Mouse (Mus musculus) heart, embryonic 15.5 days (tissue): ENCODE results near the gene Ube2l6. TPM values are rescaled to one million over a fixed set of nuclear protein-coding genes. Genes with fewer than 3 reads are reported as not detected.

Source experiments
- ATAC-seq: fragments of 200-750 bp; cut with Nextera tagmentation; replicated peaks from 2 replicates; pipeline ENCODE4 v1.8.0; 2017; ENCODE audit warnings: low read depth, moderate TSS enrichment; ENCODE audit not compliant: insufficient number of reproducible peaks, insufficient read depth, low FRiP score
- H3K27ac ChIP-seq: fragments of 300-500 bp; sonication (generic); 2 replicates; pipeline ENCODE4 v1.5.1; 2015; ENCODE audit warnings: mild to moderate bottlenecking, inconsistent platforms
- H3K27me3 ChIP-seq: fragments of 300-500 bp; sonication (generic); 2 replicates; pipeline ENCODE4 v1.6.1; 2015; ENCODE audit warnings: inconsistent platforms
- H3K36me3 ChIP-seq: fragments of 300-500 bp; sonication (generic); 2 replicates; pipeline ENCODE4 v1.6.1; 2015; ENCODE audit warnings: mild to moderate bottlenecking, inconsistent platforms
- H3K4me1 ChIP-seq: fragments of 300-500 bp; sonication (generic); replicated peaks from 2 replicates; pipeline ENCODE4 v1.6.1; 2015; ENCODE audit warnings: inconsistent platforms
- H3K4me2 ChIP-seq: fragments of 300-500 bp; sonication (generic); 2 replicates; pipeline ENCODE4 v1.6.1; 2015; ENCODE audit warnings: inconsistent platforms, mild to moderate bottlenecking, moderate library complexity
- H3K4me3 ChIP-seq: fragments of 300-500 bp; sonication (generic); 2 replicates; pipeline ENCODE4 v1.5.1; 2015; ENCODE audit warnings: mild to moderate bottlenecking, inconsistent platforms
- H3K9ac ChIP-seq: fragments of 300-500 bp; sonication (generic); 2 replicates; pipeline ENCODE4 v1.6.1; 2015; ENCODE audit warnings: mild to moderate bottlenecking, inconsistent platforms
- H3K9me3 ChIP-seq: fragments of 300-500 bp; sonication (generic); replicated peaks from 2 replicates; pipeline ENCODE4 v1.6.1; 2016; ENCODE audit warnings: inconsistent platforms
- WGBS: fragments of 180-500 bp; shearing (Covaris S2); methylation state at CpG from one replicate; pipeline ENCODE4 v1.1.7; 2015; ENCODE audit warnings: mixed read lengths; 5-methylcytosine and 5-hydroxymethylcytosine counted together
- polyA plus RNA-seq: library from polyadenylated mRNA; unstranded; fragments of >200 nt; fragmentation: Nextera tagmentation; extraction: Ambion mirVana; gene quantifications from 2 replicates; pipeline ENCODE4 v1.2.1, GENCODE M21; 2015

Gene Ube2l6
- polyA plus RNA-seq, 1 experiment from 2014 or later, result 128 TPM

GRCm38 (mm10) chr2:84773195-84773594 lies 25.4 kb upstream of the Ube2l6 start:
- Histone ChIP-seq H3K4me3 (no peak overlapping the region), H3K9me3 (no peaks in the 10 kb centered on the region), H3K4me1 (peaks cover 5% of the 10 kb centered on the region), H3K36me3 (no peaks in the 10 kb centered on the region), H3K27ac (no peak overlapping the region), H3K9ac (no peak overlapping the region), H3K27me3 (0 out of 2 replicates have a peak, but pooled peaks cover 6% of the 10 kb centered on the region), H3K4me2 (no peak overlapping the region)
- ATAC-seq, result no peak
- WGBS, result 74% methylated on average over 5 of the region's 5 CpGs

GRCm38 (mm10) chr2:84774751-84775150 lies 23.9 kb upstream of the Ube2l6 start:
- peak; percentile 83 for ATAC-seq
- WGBS, result 8% methylated on average over 15 of the region's 15 CpGs
- Histone ChIP-seq H3K9ac (peak overlapping the region; percentile 25), H3K9me3 (no peaks in the 10 kb centered on the region), H3K27ac (peak overlapping the region; percentile 33; the same call in 1 of the 2 replicates), H3K4me3 (peak overlapping the region; percentile 35), H3K27me3 (0 out of 2 replicates have a peak, but pooled peaks cover 6% of the 10 kb centered on the region), H3K4me1 (peaks cover 5% of the 10 kb centered on the region), H3K4me2 (peak overlapping the region; percentile 58), H3K36me3 (no peaks in the 10 kb centered on the region)

GRCm38 (mm10) chr2:84775241-84775640 lies 23.4 kb upstream of the Ube2l6 start, which contains the start of gene Serping1:
TSS of gene Serping1 (minus strand) at chr2:84775444.
- ATAC-seq, result peak; percentile 22; the same call in 1 of the 2 replicates
- Histone ChIP-seq H3K27ac (peak within 1 kb of the TSS; percentile 33; the same call in 1 of the 2 replicates), H3K36me3 (no peaks in the 10 kb centered on the region)

GRCm38 (mm10) chr2:84775665-84776064 lies 23.0 kb upstream of the Ube2l6 start:
- Histone ChIP-seq H3K27ac (peak overlapping the region; percentile 15; the same call in 1 of the 2 replicates), H3K36me3 (no peaks in the 10 kb centered on the region), H3K9me3 (no peaks in the 10 kb centered on the region), H3K4me2 (no peak overlapping the region), H3K9ac (no peak overlapping the region), H3K4me3 (no peak overlapping the region), H3K27me3 (0 out of 2 replicates have a peak, but pooled peaks cover 6% of the 10 kb centered on the region), H3K4me1 (peaks cover 5% of the 10 kb centered on the region)
- ATAC-seq, result no peak
- 73% methylated on average over 6 of the region's 6 CpGs for WGBS

More at GRCm38 (mm10) chr2:84775241-84775640, 23.4 kb upstream of the Ube2l6 start, which contains the start of gene Serping1:
- 65% methylated on average over 9 of the region's 9 CpGs for WGBS
- Histone ChIP-seq H3K4me3 (peak within 1 kb of the TSS; percentile 35), H3K4me2 (peak within 1 kb of the TSS; percentile 58), H3K27me3 (0 out of 2 replicates have a peak, but pooled peaks cover 6% of the 10 kb centered on the region), H3K4me1 (peaks cover 5% of the 10 kb centered on the region), H3K9ac (peak within 1 kb of the TSS; percentile 25), H3K9me3 (no peaks in the 10 kb centered on the region)

- H3K27me3 ChIP-seq, result 0 out of 2 replicates have a peak, but pooled peaks cover 3% of the 10 kb centered on the region
- no peak overlapping the region for H3K27ac ChIP-seq
- no peak for ATAC-seq
- H3K36me3 ChIP-seq, result no peaks in the 10 kb centered on the region
- H3K4me1 ChIP-seq, result peaks cover 5% of the 10 kb centered on the region
- H3K9ac ChIP-seq, result no peak overlapping the region
- H3K4me3 ChIP-seq, result no peak overlapping the region
- H3K9me3 ChIP-seq, result no peaks in the 10 kb centered on the region
- 54% methylated on average over 3 of the region's 3 CpGs for WGBS
- no peak overlapping the region for H3K4me2 ChIP-seq
Observed at GRCm38 (mm10) chr2:84777706-84778105, 20.9 kb upstream of the Ube2l6 start.

GRCm38 (mm10) chr2:84779210-84779609 lies 19.4 kb upstream of the Ube2l6 start:
- WGBS, result 56% methylated on average over 6 of the region's 6 CpGs
- Histone ChIP-seq H3K27me3 (0 out of 2 replicates have a peak, but pooled peaks cover 3% of the 10 kb centered on the region), H3K9me3 (no peaks in the 10 kb centered on the region), H3K9ac (no peak overlapping the region), H3K36me3 (no peaks in the 10 kb centered on the region), H3K4me1 (peaks cover 10% of the 10 kb centered on the region), H3K27ac (no peak overlapping the region), H3K4me2 (no peak overlapping the region), H3K4me3 (no peak overlapping the region)
- no peak for ATAC-seq

- ATAC-seq, result no peak
- H3K27me3 ChIP-seq, result no peaks in the 10 kb centered on the region
- H3K36me3 ChIP-seq, result no peaks in the 10 kb centered on the region
- peak overlapping the region; percentile 15 for H3K27ac ChIP-seq
- peaks cover 14% of the 10 kb centered on the region for H3K4me1 ChIP-seq
- H3K4me2 ChIP-seq, result no peak overlapping the region
- no peak overlapping the region for H3K9ac ChIP-seq
- H3K9me3 ChIP-seq, result no peaks in the 10 kb centered on the region
- H3K4me3 ChIP-seq, result no peak overlapping the region
- WGBS, result 63% methylated on average over 1 of the region's 1 CpGs
Observed at GRCm38 (mm10) chr2:84783315-84783714, 15.3 kb upstream of the Ube2l6 start.

GRCm38 (mm10) chr2:84783840-84784566 lies 14.6 kb upstream of the Ube2l6 start:
- no peak overlapping the region for H3K9ac ChIP-seq
- H3K27ac ChIP-seq, result peak overlapping the region; percentile 25
- H3K27me3 ChIP-seq, result no peaks in the 10 kb centered on the region
- H3K4me3 ChIP-seq, result no peak overlapping the region
- H3K4me1 ChIP-seq, result peaks cover 14% of the 10 kb centered on the region
- WGBS, result 45% methylated on average over 3 of the region's 3 CpGs
- no peak overlapping the region for H3K4me2 ChIP-seq
- H3K36me3 ChIP-seq, result no peaks in the 10 kb centered on the region
- ATAC-seq, result peak; percentile 58
- H3K9me3 ChIP-seq, result no peaks in the 10 kb centered on the region

GRCm38 (mm10) chr2:84788316-84788715 lies 10.3 kb upstream of the Ube2l6 start:
- Histone ChIP-seq H3K27me3 (no peaks in the 10 kb centered on the region), H3K4me3 (no peak overlapping the region), H3K9me3 (no peaks in the 10 kb centered on the region), H3K27ac (no peak overlapping the region), H3K9ac (no peak overlapping the region), H3K4me2 (no peak overlapping the region), H3K36me3 (no peaks in the 10 kb centered on the region), H3K4me1 (peaks cover 19% of the 10 kb centered on the region)
- WGBS, result 54% methylated on average over 3 of the region's 3 CpGs
- ATAC-seq, result no peak

GRCm38 (mm10) chr2:84790418-84790817 lies 8.2 kb upstream of the Ube2l6 start:
- H3K27me3 ChIP-seq, result no peaks in the 10 kb centered on the region
- H3K4me3 ChIP-seq, result no peak overlapping the region
- no peak overlapping the region for H3K9ac ChIP-seq
- no peaks in the 10 kb centered on the region; the same call in 1 of the 2 replicates for H3K9me3 ChIP-seq
- no peak overlapping the region for H3K4me2 ChIP-seq
- H3K4me1 ChIP-seq, result peaks cover 9% of the 10 kb centered on the region
- ATAC-seq, result no peak
- 48% methylated on average over 9 of the region's 9 CpGs for WGBS
- H3K27ac ChIP-seq, result no peak overlapping the region
- H3K36me3 ChIP-seq, result no peaks in the 10 kb centered on the region

- Histone ChIP-seq H3K9ac (no peak overlapping the region), H3K4me1 (0 out of 2 replicates have a peak, but pooled peaks cover 5% of the 10 kb centered on the region), H3K36me3 (no peaks in the 10 kb centered on the region), H3K4me3 (no peak overlapping the region), H3K9me3 (no peaks in the 10 kb centered on the region; the same call in 1 of the 2 replicates), H3K27ac (no peak overlapping the region), H3K4me2 (no peak overlapping the region), H3K27me3 (no peaks in the 10 kb centered on the region)
- ATAC-seq, result no peak
- 47% methylated on average over 3 of the region's 3 CpGs for WGBS
Observed at GRCm38 (mm10) chr2:84792516-84792915, 6.1 kb upstream of the Ube2l6 start.
